Mouse (Mus musculus): ENCODE measurements around the gene Arhgap25.

GRCm38 (mm10) chr6:87520572-87520971, 12.5 kb downstream of the Arhgap25 start:
- TF ChIP-seq POLR2A (IDR thresholded peaks at IDR 0.05; ENCODE audit: insufficient read depth, low read length): no peak
- no peak for TF ChIP-seq CTCF (IDR thresholded peaks at IDR 0.05; ENCODE audit: low read depth, low read length)

All from ES-Bruce4 (cell line).